Mouse (Mus musculus) embryonic facial prominence, embryonic 13.5 days (tissue): ENCODE measurements around the gene Gabpb2. TPM values are rescaled to one million over a fixed set of nuclear protein-coding genes. Genes with fewer than 3 reads are reported as not detected.
A peak's percentile ranks its signal among the peaks of the same experiment; 100 is the strongest.

Experiments used
- ATAC-seq: fragments of 200-750 bp; cut with Nextera tagmentation; 2 replicates; pipeline ENCODE4 v1.8.0; 2017; ENCODE audit warnings: low read depth; ENCODE audit not compliant: insufficient number of reproducible peaks, insufficient read depth, low FRiP score, low TSS enrichment
- H3K27ac ChIP-seq: fragments of 300-500 bp; sonication (generic); 2 replicates; pipeline ENCODE4 v1.5.1; 2015; ENCODE audit warnings: moderate library complexity, mild to moderate bottlenecking, inconsistent platforms
- H3K27me3 ChIP-seq: fragments of 300-500 bp; sonication (generic); 2 replicates; pipeline ENCODE4 v1.6.1; 2015; ENCODE audit warnings: mild to moderate bottlenecking, inconsistent platforms
- H3K36me3 ChIP-seq: fragments of 300-500 bp; sonication (generic); 2 replicates; pipeline ENCODE4 v1.6.1; 2015; ENCODE audit warnings: mild to moderate bottlenecking, inconsistent platforms
- H3K4me1 ChIP-seq: fragments of 300-500 bp; sonication (generic); 2 replicates; pipeline ENCODE4 v1.6.1; 2015; ENCODE audit warnings: inconsistent platforms
- H3K4me2 ChIP-seq: fragments of 300-500 bp; sonication (generic); 2 replicates; pipeline ENCODE4 v1.6.1; 2015; ENCODE audit warnings: moderate library complexity, mild to moderate bottlenecking, inconsistent platforms
- H3K4me3 ChIP-seq: fragments of 300-500 bp; sonication (generic); 2 replicates; pipeline ENCODE4 v1.5.1; 2015; ENCODE audit warnings: mild to moderate bottlenecking, inconsistent platforms
- H3K9ac ChIP-seq: fragments of 300-500 bp; sonication (generic); 2 replicates; pipeline ENCODE4 v1.6.1; 2015; ENCODE audit warnings: mild to moderate bottlenecking, inconsistent platforms
- H3K9me3 ChIP-seq: fragments of 300-500 bp; sonication (generic); 2 replicates; pipeline ENCODE4 v1.6.1; 2016; ENCODE audit warnings: inconsistent platforms
- WGBS: fragments of 180-500 bp; shearing (Covaris S2); methylation state at CpG from one replicate; pipeline ENCODE4 v1.1.7; 2015; ENCODE audit warnings: mixed read lengths; 5-methylcytosine and 5-hydroxymethylcytosine counted together
- polyA plus RNA-seq: library from polyadenylated mRNA; unstranded; fragments of >200 nt; fragmentation: Nextera tagmentation; extraction: Ambion mirVana; gene quantifications from 2 replicates; pipeline ENCODE4 v1.2.1, GENCODE M21; 2015

Gabpb2 gene
- polyA plus RNA-seq, 1 experiment from 2014 or later, result 13.9 TPM

- Histone ChIP-seq H3K4me1 (0 out of 2 replicates have a peak, but pooled peaks cover 3% of the 10 kb centered on the region), H3K9ac (no peak overlapping the region), H3K27me3 (no peaks in the 10 kb centered on the region), H3K36me3 (peaks cover 25% of the 10 kb centered on the region), H3K4me3 (no peak overlapping the region), H3K27ac (no peak overlapping the region), H3K4me2 (no peak overlapping the region), H3K9me3 (no peaks in the 10 kb centered on the region)
- ATAC-seq, result no peak
- 77% methylated on average over 2 of the region's 2 CpGs for WGBS
Observed at GRCm38 (mm10) chr3:95243086-95243485, 25.4 kb upstream of the Gabpb2 start.

DNA sequence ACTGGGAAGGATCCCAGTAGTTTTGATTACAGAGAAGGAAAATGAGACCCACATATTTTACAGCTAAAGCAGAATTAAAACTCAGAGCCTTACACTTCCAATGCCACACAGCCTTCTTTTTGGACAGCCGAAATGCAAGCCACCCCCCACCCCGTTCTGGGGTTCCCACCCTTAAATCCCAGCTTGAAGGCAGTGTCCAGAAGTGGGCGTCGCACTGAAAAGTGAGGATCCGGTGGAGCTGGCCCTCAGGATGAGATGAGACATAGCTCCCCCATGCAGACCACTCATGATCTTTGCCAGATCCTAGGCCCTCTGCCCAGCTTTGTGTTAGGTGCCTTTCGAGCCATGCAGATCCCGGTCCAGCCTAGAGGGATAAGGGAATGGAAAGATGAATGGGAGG lies 23.8 kb upstream of the Gabpb2 start, which contains the start of gene Gm128:
TSS of gene Gm128 (minus strand) at position 101 of the 400 bp plus-strand sequence.
- H3K4me1 ChIP-seq, result 0 out of 2 replicates have a peak, but pooled peaks cover 3% of the 10 kb centered on the region
- H3K9me3 ChIP-seq, result no peaks in the 10 kb centered on the region
- no peaks in the 10 kb centered on the region for H3K27me3 ChIP-seq
- peak within 1 kb of the TSS; percentile 12; the same call in 1 of the 2 replicates for H3K4me2 ChIP-seq
- peaks cover 34% of the 10 kb centered on the region for H3K36me3 ChIP-seq
- H3K27ac ChIP-seq, result no peak within 1 kb of the TSS
- H3K9ac ChIP-seq, result peak within 1 kb of the TSS; percentile 32; the same call in 1 of the 2 replicates
- ATAC-seq, result no peak
- no peak within 1 kb of the TSS for H3K4me3 ChIP-seq
- 80% methylated on average over 7 of the region's 7 CpGs for WGBS

DNA sequence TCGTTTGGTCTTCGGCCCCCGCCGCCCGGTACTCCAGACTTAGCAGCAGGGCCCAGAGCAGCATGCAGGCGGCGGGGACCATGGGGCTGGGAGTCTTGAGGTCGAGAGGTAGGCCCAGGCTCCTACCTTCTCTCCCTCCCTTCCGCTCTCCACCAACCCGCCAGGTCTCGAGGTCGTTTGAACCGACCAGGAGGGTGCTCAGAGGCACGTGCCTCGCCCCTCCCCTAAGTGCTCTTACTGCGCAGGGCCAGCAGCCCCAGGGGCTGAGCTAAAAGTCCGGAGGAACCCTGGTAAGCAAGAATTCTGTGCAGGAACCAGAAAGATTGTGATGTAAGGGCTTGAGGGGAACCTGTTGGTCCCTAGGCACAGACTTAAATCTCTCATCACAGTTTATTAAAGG lies 23.2 kb upstream of the Gabpb2 start:
- ATAC-seq, result no peak
- H3K27ac ChIP-seq, result no peak overlapping the region
- peak overlapping the region; percentile 32; the same call in 1 of the 2 replicates for H3K9ac ChIP-seq

GRCm38 (mm10) chr3:95239971-95240370 lies 22.3 kb upstream of the Gabpb2 start:
- no peak overlapping the region for H3K4me3 ChIP-seq
- H3K9ac ChIP-seq, result no peak overlapping the region
- H3K9me3 ChIP-seq, result no peaks in the 10 kb centered on the region
- ATAC-seq, result no peak
- no peaks in the 10 kb centered on the region for H3K27me3 ChIP-seq
- H3K4me1 ChIP-seq, result 0 out of 2 replicates have a peak, but pooled peaks cover 3% of the 10 kb centered on the region
- H3K36me3 ChIP-seq, result peaks cover 41% of the 10 kb centered on the region
- H3K27ac ChIP-seq, result no peak overlapping the region
- 92% methylated on average over 12 of the region's 12 CpGs for WGBS
- no peak overlapping the region for H3K4me2 ChIP-seq

More for the DNA sequence above, 23.2 kb upstream of the Gabpb2 start:
- 0 out of 2 replicates have a peak, but pooled peaks cover 3% of the 10 kb centered on the region for H3K4me1 ChIP-seq
- H3K9me3 ChIP-seq, result no peaks in the 10 kb centered on the region
- WGBS, result 33% methylated on average over 17 of the region's 17 CpGs
- no peaks in the 10 kb centered on the region for H3K27me3 ChIP-seq
- H3K4me3 ChIP-seq, result no peak overlapping the region
- H3K36me3 ChIP-seq, result peaks cover 37% of the 10 kb centered on the region
- H3K4me2 ChIP-seq, result peak overlapping the region; percentile 12; the same call in 1 of the 2 replicates

DNA sequence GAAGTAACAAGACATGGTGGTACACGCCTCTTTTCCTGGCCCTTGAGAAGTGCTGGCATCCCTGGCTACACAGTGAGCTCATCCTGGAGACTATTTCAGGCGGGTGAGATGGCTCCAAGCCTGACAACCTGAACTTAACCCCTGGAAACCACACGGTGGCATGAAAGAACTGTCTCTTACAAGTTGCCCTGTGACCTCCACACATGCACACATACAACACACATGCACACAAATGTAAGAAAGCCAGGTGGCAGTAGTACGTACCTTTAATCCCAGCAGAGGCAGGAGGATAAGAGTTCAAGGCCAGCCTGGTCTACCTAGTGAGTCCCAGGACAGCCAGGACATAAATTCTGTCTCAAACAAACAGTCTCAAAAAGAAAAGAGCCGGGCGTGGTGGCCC lies 21.3 kb upstream of the Gabpb2 start:
- WGBS, result 86% methylated on average over 6 of the region's 6 CpGs
- no peak overlapping the region for H3K4me2 ChIP-seq
- 0 out of 2 replicates have a peak, but pooled peaks cover 3% of the 10 kb centered on the region for H3K4me1 ChIP-seq
- H3K27me3 ChIP-seq, result no peaks in the 10 kb centered on the region
- H3K4me3 ChIP-seq, result no peak overlapping the region
- no peak overlapping the region for H3K27ac ChIP-seq
- peaks cover 45% of the 10 kb centered on the region for H3K36me3 ChIP-seq
- ATAC-seq, result no peak
- H3K9ac ChIP-seq, result no peak overlapping the region
- H3K9me3 ChIP-seq, result no peaks in the 10 kb centered on the region

GRCm38 (mm10) chr3:95237541-95238099 lies 19.9 kb upstream of the Gabpb2 start:
- ATAC-seq, result no peak
- 86% methylated on average over 8 of the region's 8 CpGs for WGBS
- no peaks in the 10 kb centered on the region for H3K27me3 ChIP-seq
- no peak overlapping the region for H3K27ac ChIP-seq
- H3K4me3 ChIP-seq, result no peak overlapping the region
- 0 out of 2 replicates have a peak, but pooled peaks cover 3% of the 10 kb centered on the region for H3K4me1 ChIP-seq
- peaks cover 57% of the 10 kb centered on the region for H3K36me3 ChIP-seq
- no peak overlapping the region for H3K4me2 ChIP-seq
- no peaks in the 10 kb centered on the region for H3K9me3 ChIP-seq
- no peak overlapping the region for H3K9ac ChIP-seq

GRCm38 (mm10) chr3:95235386-95236301 lies 17.9 kb upstream of the Gabpb2 start:
- Histone ChIP-seq H3K4me3 (no peak overlapping the region), H3K4me1 (peaks cover 19% of the 10 kb centered on the region), H3K27me3 (no peaks in the 10 kb centered on the region), H3K4me2 (no peak overlapping the region), H3K27ac (no peak overlapping the region), H3K36me3 (peaks cover 71% of the 10 kb centered on the region), H3K9me3 (no peaks in the 10 kb centered on the region), H3K9ac (0 out of 2 replicates have a peak overlapping the region, but pooled peaks have one; percentile 36)
- 55% methylated on average over 23 of the region's 23 CpGs for WGBS
- no peak for ATAC-seq

DNA sequence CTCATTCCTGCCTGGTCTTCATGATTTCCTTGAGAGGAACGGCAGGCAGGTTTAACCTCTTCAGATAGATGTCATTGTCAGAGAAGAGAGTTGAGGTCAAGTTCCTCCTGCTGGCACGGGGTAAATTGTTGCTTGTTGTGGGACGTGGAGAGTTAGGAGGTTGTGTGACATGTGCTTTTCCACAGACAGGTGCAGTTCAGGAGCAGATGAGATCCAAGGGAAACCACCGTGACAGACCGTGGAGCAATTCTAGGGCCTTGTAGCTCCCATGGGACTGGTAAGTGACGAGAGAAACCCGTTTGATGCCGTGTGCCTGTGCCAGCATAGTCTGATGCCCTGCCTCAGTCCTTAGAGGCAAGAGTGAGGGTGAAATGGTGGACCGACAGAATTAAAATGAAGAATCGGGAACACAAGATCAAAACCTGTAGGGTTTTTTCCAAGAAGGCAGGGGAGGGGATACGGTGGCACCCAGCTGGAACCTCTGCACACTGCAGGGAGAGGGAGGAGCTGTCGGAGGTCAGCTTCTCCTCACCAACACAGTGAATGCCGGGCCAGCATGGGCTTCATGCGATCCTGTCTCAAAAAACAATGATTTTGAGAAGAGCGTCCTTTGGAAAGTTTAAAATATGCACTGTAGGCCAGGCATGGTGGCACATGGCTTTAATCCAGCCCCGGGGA lies 15.7 kb upstream of the Gabpb2 start:
- no peaks in the 10 kb centered on the region for H3K9me3 ChIP-seq
- no peak overlapping the region for H3K4me2 ChIP-seq
- peaks cover 31% of the 10 kb centered on the region for H3K4me1 ChIP-seq
- no peak for ATAC-seq
- H3K27me3 ChIP-seq, result no peaks in the 10 kb centered on the region
- no peak overlapping the region for H3K4me3 ChIP-seq
- no peak overlapping the region for H3K9ac ChIP-seq
- WGBS, result 86% methylated on average over 16 of the region's 16 CpGs
- no peak overlapping the region for H3K27ac ChIP-seq
- peaks cover 70% of the 10 kb centered on the region for H3K36me3 ChIP-seq

DNA sequence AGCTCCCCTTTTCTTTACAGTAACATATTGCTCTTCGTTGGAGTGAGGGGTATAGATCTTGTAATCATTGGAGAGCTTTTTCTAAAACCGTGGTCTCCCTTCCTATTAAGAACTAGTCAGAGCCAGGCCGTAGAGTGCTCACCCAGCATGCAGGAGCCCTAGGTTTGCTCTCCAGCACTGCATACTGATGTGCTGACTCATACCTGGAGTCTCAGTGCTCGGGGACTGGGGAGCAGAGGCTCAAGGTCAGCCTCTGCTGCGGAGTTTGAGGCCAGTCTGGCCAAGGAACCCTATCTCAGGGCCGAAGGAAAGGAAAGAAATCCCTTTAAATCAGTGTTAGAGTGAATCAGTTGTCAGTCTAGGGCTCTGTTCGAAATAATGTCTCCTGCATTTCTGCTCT lies 15.1 kb upstream of the Gabpb2 start:
- no peak for ATAC-seq
- Histone ChIP-seq H3K36me3 (peaks cover 64% of the 10 kb centered on the region), H3K9ac (no peak overlapping the region), H3K4me1 (peaks cover 31% of the 10 kb centered on the region), H3K9me3 (no peaks in the 10 kb centered on the region), H3K27me3 (no peaks in the 10 kb centered on the region), H3K27ac (no peak overlapping the region), H3K4me3 (no peak overlapping the region), H3K4me2 (no peak overlapping the region)
- WGBS, result 89% methylated on average over 7 of the region's 7 CpGs

DNA sequence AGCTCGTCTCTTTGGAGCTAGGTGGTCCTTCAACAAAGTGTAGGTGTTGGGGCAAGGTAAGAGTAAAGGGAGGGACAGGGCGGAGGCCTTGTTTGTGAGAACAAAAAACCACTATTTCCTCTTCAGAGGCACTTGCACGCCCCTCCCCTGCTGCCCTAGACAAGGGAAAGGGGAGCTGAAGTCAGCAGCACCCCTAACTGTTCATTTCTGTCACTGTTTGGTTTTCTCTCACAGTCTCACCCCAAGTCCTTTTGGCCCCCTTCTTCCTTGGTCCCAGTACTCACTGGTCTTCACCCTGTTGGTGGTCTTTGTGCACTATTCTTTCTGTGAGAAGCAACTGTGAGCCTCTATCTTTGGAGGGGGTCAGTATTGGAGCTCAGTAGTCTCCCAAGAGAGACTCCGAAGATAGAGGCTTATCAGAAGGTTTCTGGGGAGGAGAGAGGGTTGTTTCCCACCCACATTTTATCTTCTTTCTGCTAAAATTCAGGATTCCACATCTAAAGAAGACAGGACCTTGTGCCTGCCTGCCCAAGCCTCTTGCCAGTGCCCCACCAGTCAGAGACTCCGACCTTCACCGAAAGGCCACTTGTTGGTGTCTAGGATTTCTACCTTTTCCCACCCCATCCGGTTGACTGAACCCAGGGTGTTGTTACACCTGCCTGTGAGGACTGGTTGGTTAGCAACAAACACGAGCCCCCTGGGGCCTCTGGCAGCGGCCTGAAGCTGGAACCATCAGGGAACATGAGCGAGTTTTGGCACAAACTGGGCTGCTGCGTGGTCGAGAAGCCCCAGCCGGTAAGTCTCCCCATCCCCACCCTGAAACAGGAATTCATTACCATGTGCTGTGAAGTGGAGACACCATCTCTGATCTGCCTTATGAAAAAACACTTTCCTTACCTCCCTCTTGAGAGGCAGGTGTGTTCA lies 13.8 kb upstream of the Gabpb2 start, which contains the start of gene Mllt11:
TSS of gene Mllt11 (minus strand) at position 874 of the 924 bp plus-strand sequence.
- peaks cover 52% of the 10 kb centered on the region for H3K36me3 ChIP-seq
- H3K27me3 ChIP-seq, result no peaks in the 10 kb centered on the region
- peak within 1 kb of the TSS; percentile 82 for H3K4me3 ChIP-seq
- WGBS, result 72% methylated on average over 13 of the region's 13 CpGs
- peak within 1 kb of the TSS; percentile 88 for H3K4me2 ChIP-seq
- peak within 1 kb of the TSS; percentile 97 for H3K27ac ChIP-seq
- H3K9ac ChIP-seq, result peak within 1 kb of the TSS; percentile 95
- peaks cover 37% of the 10 kb centered on the region for H3K4me1 ChIP-seq
- no peak for ATAC-seq
- no peaks in the 10 kb centered on the region for H3K9me3 ChIP-seq
